Mouse (Mus musculus) hindbrain, embryonic 12.5 days (tissue): ENCODE results near the gene 4930449I24Rik. TPM values are rescaled to one million over a fixed set of nuclear protein-coding genes. Genes with fewer than 3 reads are reported as not detected.
"Not testable (repeated sequence)": the region's sequence is repeated elsewhere in the genome, so short reads cannot be mapped to it uniquely, and the experiment has no call there.

Experiments
- ATAC-seq: fragments of 200-750 bp; cut with Nextera tagmentation; 2 replicates; pipeline ENCODE4 v1.8.0; 2017; ENCODE audit warnings: moderate TSS enrichment; ENCODE audit not compliant: low FRiP score
- H3K27ac ChIP-seq: fragments of 300-500 bp; sonication (generic); 2 replicates; pipeline ENCODE4 v1.5.1; 2016; ENCODE audit warnings: mild to moderate bottlenecking
- H3K27me3 ChIP-seq: fragments of 300-500 bp; sonication (generic); 2 replicates; pipeline ENCODE4 v1.6.1; 2016; ENCODE audit warnings: mild to moderate bottlenecking
- H3K36me3 ChIP-seq: fragments of 300-500 bp; sonication (generic); 2 replicates; pipeline ENCODE4 v1.6.1; 2016; ENCODE audit warnings: mild to moderate bottlenecking
- H3K4me1 ChIP-seq: fragments of 300-500 bp; sonication (generic); 2 replicates; pipeline ENCODE4 v1.6.1; 2016
- H3K4me2 ChIP-seq: fragments of 300-500 bp; sonication (generic); replicated peaks from 2 replicates; pipeline ENCODE4 v1.6.1; 2016; ENCODE audit warnings: mild to moderate bottlenecking
- H3K4me3 ChIP-seq: fragments of 300-500 bp; sonication (generic); 2 replicates; pipeline ENCODE4 v1.5.1; 2016; ENCODE audit warnings: mild to moderate bottlenecking
- H3K9ac ChIP-seq: fragments of 300-500 bp; sonication (generic); 2 replicates; pipeline ENCODE4 v1.6.1; 2016; ENCODE audit warnings: mild to moderate bottlenecking, moderate library complexity
- H3K9me3 ChIP-seq: fragments of 300-500 bp; sonication (generic); replicated peaks from 2 replicates; pipeline ENCODE4 v1.6.1; 2016; ENCODE audit warnings: mild to moderate bottlenecking
- WGBS: fragments of 180-500 bp; shearing (Covaris S2); methylation state at CpG from one replicate; pipeline ENCODE4 v1.1.7; 2016; 5-methylcytosine and 5-hydroxymethylcytosine counted together
- polyA plus RNA-seq: library from polyadenylated mRNA; unstranded; fragments of >200 nt; fragmentation: Nextera tagmentation; extraction: Ambion mirVana; gene quantifications from 2 replicates; pipeline ENCODE4 v1.2.1, GENCODE M21; 2016

The 4930449I24Rik gene
- polyA plus RNA-seq: not detected in 2 replicates

DNA sequence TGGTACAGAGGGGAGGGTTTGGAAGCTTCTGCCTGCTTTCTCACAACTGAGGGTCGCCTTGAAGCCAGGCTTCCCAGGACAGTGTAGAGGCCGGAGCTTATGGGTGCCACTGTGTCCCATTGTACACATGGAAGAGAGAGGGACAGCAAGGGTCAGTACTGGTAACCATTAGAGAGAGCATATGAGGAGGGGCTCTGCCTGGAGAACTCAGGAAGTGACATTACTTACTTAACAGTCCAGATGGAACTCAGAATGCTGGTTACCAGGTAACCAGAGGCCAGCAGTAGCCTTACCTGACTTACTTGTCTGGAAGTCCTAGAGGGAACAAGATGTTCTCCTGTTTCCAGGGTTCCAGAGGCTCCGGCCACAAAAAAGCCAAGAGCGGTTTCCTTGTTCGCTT, at the start of gene 4930449I24Rik:
Gene 4930449I24Rik, plus strand, starts transcription at position 301 of the 400 bp plus-strand sequence.
- no CpG with 5 or more reads among the region's 5 CpGs for WGBS
- H3K27me3 ChIP-seq, H3K27ac ChIP-seq, H3K4me2 ChIP-seq, H3K36me3 ChIP-seq, H3K9ac ChIP-seq, H3K4me1 ChIP-seq, H3K9me3 ChIP-seq, ATAC-seq, H3K4me3 ChIP-seq: not testable (repeated sequence)

DNA sequence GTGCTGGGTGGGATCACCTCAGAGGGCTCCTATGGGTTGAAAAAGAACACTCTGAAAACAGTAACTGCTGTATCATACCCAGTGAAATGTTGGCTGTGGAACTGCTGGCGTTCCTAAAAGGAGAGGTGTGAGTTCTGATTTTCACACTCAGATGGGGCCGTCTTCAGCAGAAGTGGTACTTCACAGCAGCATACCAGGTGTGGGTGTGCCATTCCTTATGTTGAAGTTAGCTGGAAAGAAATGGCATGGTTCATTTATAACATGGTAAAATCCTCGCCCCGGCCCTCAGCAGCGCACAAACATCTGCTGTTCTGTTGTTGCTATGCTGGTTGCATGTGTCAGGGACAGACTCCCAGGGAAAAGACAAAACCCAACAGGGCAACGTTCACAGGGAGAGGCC, 48.6 kb upstream of the 4930449I24Rik start:
- H3K4me1 ChIP-seq: no peaks in the 10 kb centered on the region
- H3K27me3 ChIP-seq: no peaks in the 10 kb centered on the region
- H3K9me3 ChIP-seq: no peaks in the 10 kb centered on the region
- H3K4me2 ChIP-seq: no peak overlapping the region
- no peak overlapping the region for H3K27ac ChIP-seq
- no peak overlapping the region for H3K9ac ChIP-seq
- peaks cover 34% of the 10 kb centered on the region for H3K36me3 ChIP-seq
- WGBS: 91% methylated on average over 6 of the region's 6 CpGs
- no peak overlapping the region for H3K4me3 ChIP-seq
- no peak for ATAC-seq

DNA sequence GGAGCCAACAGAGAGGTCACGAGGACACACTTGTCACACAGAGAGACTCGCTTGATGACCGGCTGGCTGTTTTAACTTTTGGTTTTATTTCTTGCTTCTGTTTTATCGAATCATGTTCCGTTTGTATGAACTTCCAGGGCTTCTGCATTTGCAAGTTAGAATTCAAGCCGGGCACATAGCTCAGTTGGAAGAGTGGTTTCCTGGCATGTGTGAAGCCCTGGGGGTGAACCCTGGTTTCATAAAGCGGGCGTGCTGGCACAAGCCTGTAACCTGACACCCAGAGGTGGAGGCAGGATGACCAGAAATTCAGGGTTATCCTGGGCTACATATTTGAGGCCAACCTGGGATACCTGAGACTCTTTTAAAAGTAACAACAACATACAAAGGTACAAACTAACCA, 40.6 kb upstream of the 4930449I24Rik start:
- no peaks in the 10 kb centered on the region for H3K4me1 ChIP-seq
- H3K4me2 ChIP-seq: no peak overlapping the region
- no peaks in the 10 kb centered on the region for H3K9me3 ChIP-seq
- WGBS: 78% methylated on average over 8 of the region's 8 CpGs
- no peak overlapping the region for H3K9ac ChIP-seq
- H3K27ac ChIP-seq: no peak overlapping the region
- no peak for ATAC-seq
- no peak overlapping the region for H3K4me3 ChIP-seq
- peaks cover 25% of the 10 kb centered on the region for H3K36me3 ChIP-seq
- no peaks in the 10 kb centered on the region for H3K27me3 ChIP-seq

DNA sequence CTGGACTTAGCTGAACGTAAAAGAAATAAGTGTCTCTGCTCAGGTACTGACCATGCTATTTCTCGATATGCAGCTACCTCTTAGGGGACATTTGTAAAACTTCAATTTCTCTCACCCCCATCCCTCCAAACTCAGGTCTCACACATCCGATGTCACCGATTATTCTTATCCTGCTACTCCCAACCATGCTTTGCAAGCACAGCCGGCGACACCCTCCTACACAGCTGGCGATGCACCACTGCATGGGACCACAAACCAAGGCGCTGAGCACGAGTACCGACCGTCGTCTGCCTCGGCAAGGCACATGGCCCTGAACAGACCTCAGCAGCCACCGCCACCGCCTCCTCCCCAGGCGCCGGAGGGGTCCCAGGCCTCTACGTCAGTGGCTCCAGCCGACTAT, 35.5 kb upstream of the 4930449I24Rik start:
- 96% methylated on average over 19 of the region's 19 CpGs for WGBS
- Histone ChIP-seq H3K36me3 (peaks cover 32% of the 10 kb centered on the region), H3K9me3 (no peaks in the 10 kb centered on the region), H3K27ac (no peak overlapping the region), H3K4me2 (no peak overlapping the region), H3K9ac (no peak overlapping the region), H3K4me3 (no peak overlapping the region), H3K4me1 (no peaks in the 10 kb centered on the region), H3K27me3 (no peaks in the 10 kb centered on the region)
- no peak for ATAC-seq

DNA sequence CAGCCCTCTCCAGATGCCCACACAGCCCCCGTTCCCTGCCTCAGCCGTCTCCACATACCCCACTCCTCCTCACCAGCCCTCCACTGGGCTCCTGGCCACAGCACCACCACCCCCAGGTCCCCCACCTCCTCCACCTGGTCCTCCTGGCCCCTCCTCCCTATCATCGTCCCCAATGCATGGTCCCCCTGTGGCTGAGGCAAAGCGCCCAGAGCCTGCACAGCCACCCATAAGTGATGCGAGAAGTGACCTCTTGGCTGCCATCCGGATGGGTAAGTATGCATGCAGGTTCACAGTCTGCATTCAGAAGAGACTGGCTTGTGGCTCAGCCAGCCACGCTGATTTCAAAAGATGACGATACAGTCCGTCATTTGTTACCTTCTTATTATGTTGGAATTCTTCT, 33.9 kb upstream of the 4930449I24Rik start:
- Histone ChIP-seq H3K36me3 (peaks cover 32% of the 10 kb centered on the region), H3K27me3 (no peaks in the 10 kb centered on the region), H3K4me3 (no peak overlapping the region), H3K4me2 (no peak overlapping the region), H3K9ac (no peak overlapping the region), H3K4me1 (no peaks in the 10 kb centered on the region), H3K27ac (no peak overlapping the region), H3K9me3 (no peaks in the 10 kb centered on the region)
- 88% methylated on average over 9 of the region's 9 CpGs for WGBS
- ATAC-seq: no peak

DNA sequence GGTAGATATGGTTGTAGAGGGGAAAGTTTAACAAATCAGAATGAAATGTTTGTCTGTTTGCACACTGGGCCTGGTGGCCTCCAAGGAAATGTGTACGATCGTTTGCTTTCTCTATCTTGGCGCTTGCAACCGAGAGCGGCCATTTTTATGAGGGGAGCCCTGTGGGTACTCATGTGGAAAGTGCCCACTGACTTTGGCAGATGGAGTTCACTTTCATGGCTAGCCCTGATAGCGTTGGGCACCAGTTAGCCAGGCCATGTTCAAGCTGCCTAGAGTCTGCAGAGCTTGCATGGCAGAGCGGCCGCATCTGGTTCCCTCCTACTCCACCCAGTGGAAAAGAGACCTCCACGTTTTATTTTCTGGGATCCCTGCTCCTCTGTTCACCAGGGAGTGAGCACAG, 31.4 kb upstream of the 4930449I24Rik start:
- no peak overlapping the region for H3K9ac ChIP-seq
- no peak for ATAC-seq
- no peak overlapping the region for H3K4me2 ChIP-seq
- H3K36me3 ChIP-seq: peaks cover 32% of the 10 kb centered on the region
- no peaks in the 10 kb centered on the region for H3K9me3 ChIP-seq
- H3K27ac ChIP-seq: no peak overlapping the region
- no peak overlapping the region for H3K4me3 ChIP-seq
- H3K4me1 ChIP-seq: no peaks in the 10 kb centered on the region
- no peaks in the 10 kb centered on the region for H3K27me3 ChIP-seq
- 89% methylated on average over 9 of the region's 9 CpGs for WGBS

DNA sequence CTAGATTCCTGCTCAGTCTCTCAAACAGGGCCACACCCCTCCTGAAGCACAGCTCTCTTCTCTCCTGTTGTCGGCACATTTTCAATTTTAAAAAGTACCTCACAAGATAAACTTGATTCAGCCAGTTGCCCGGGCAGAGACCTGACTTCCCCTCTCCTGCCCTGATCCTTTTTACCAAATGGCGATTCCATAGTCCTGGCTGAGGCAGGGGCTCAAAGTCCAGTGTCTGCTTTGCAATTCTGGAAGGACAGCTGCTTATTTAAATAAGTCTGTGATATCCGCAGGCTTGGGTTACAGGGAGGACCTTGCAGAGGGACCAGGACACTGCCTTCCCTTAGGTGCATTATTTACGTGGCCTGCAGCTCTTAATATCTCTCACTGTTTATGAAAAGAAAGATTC, 30.9 kb upstream of the 4930449I24Rik start:
- Histone ChIP-seq H3K27me3 (no peaks in the 10 kb centered on the region), H3K36me3 (peaks cover 32% of the 10 kb centered on the region), H3K9me3 (no peaks in the 10 kb centered on the region), H3K4me3 (no peak overlapping the region), H3K9ac (no peak overlapping the region), H3K4me1 (no peaks in the 10 kb centered on the region), H3K27ac (no peak overlapping the region), H3K4me2 (no peak overlapping the region)
- 89% methylated on average over 5 of the region's 5 CpGs for WGBS
- no peak for ATAC-seq

DNA sequence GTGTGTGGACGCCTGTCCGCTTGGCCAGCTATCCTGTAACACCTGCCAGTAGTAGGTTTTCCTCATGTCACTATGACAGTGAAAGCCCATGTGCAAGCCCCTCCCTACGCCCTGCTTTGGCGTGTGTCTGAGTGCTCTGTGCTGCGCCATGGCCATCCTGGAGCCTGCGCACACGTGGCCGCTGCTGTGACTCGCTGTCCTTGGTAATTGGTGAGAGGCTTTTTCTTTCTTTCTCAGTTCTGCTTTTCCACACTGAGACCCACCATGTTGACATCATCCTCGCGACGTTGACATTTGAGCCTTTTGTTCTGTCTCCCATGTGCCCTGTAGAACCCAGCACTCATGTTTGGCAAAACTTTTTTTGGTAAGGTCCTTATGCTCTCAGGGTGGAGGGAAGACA, 30.4 kb upstream of the 4930449I24Rik start:
- H3K9ac ChIP-seq: no peak overlapping the region
- H3K27me3 ChIP-seq: no peaks in the 10 kb centered on the region
- H3K4me2 ChIP-seq: no peak overlapping the region
- ATAC-seq: no peak
- H3K9me3 ChIP-seq: no peaks in the 10 kb centered on the region
- WGBS: 95% methylated on average over 12 of the region's 12 CpGs
- H3K4me1 ChIP-seq: no peaks in the 10 kb centered on the region
- no peak overlapping the region for H3K27ac ChIP-seq
- no peak overlapping the region for H3K4me3 ChIP-seq
- peaks cover 31% of the 10 kb centered on the region for H3K36me3 ChIP-seq

DNA sequence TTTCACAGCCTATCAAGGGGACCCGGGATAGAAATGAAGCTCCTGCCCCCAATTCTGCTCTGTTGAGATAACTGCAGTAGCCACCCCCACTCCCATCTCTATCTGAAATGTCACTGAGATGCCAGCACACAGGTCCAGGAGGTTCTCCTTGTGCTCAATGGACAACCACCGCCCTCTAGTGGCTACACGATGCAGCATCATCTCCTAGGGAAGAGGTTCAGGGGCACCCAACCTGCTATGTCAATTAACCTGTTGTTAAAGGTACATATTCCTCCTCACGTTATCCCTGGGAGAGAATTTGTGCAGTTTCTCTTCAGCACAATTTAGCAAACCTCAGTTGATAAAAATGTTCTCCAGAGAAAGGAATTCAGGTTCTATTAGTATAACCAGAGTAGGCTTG, 22.6 kb upstream of the 4930449I24Rik start:
- ATAC-seq, H3K4me2 ChIP-seq, H3K4me3 ChIP-seq, H3K9ac ChIP-seq, H3K4me1 ChIP-seq, H3K27me3 ChIP-seq, H3K27ac ChIP-seq, H3K36me3 ChIP-seq, H3K9me3 ChIP-seq: not testable (repeated sequence)
- 11% methylated on average over 4 of the region's 4 CpGs for WGBS

DNA sequence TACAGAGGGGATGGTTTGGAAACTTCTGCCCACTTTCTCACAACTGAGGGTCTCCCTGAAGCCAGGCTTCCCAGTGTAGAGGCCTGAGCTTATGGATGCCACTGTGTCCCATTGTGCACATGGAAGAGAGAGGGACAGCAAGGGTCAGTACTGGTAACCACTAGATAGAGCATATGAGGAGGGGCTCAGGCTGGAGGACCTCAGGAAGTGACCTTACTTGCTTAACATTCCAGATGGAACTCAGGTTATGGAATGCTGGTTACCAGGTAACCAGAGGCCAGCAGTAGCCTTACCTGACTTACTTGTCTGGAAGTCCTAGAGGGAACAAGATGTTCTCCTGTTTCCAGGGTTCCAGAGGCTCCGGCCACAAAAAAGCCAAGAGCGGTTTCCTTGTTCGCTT, 20.5 kb upstream of the 4930449I24Rik start, which contains the start of gene Gm6408:
Gene Gm6408, plus strand, starts transcription at position 301 of the 400 bp plus-strand sequence.
- not testable (repeated sequence) for H3K27me3 ChIP-seq, H3K4me3 ChIP-seq, ATAC-seq, H3K36me3 ChIP-seq, H3K27ac ChIP-seq, H3K9me3 ChIP-seq, H3K4me1 ChIP-seq, H3K4me2 ChIP-seq, H3K9ac ChIP-seq
- 83% methylated on average over 3 of the region's 3 CpGs for WGBS

DNA sequence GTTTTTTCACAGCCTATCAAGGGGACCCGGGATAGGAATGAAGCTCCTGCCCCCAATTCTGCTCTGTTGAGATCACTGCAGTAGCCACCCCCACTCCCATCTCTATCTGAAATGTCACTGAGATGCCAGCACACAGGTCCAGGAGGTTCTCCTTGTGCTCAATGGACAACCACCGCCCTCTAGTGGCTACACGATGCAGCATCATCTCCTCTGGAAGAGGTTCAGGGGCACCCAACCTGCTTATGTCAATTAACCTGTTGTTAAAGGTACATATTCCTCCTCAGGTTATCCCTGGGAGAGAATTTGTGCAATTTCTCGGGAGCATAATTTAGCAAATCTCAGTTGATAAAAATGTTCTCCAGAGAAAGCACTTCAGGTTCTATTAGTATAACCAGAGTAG, 13.2 kb upstream of the 4930449I24Rik start:
- not testable (repeated sequence) for H3K9me3 ChIP-seq, H3K27me3 ChIP-seq, H3K4me1 ChIP-seq, H3K36me3 ChIP-seq, ATAC-seq, H3K4me3 ChIP-seq, H3K4me2 ChIP-seq, H3K27ac ChIP-seq, H3K9ac ChIP-seq
- 13% methylated on average over 3 of the region's 4 CpGs for WGBS

DNA sequence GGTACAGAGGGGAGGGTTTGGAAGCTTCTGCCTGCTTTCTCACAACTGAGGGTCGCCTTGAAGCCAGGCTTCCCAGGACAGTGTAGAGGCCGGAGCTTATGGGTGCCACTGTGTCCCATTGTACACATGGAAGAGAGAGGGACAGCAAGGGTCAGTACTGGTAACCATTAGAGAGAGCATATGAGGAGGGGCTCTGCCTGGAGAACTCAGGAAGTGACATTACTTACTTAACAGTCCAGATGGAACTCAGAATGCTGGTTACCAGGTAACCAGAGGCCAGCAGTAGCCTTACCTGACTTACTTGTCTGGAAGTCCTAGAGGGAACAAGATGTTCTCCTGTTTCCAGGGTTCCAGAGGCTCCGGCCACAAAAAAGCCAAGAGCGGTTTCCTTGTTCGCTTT, 11.1 kb upstream of the 4930449I24Rik start, which contains the start of gene Gm6370:
Gene Gm6370, plus strand, starts transcription at position 301 of the 400 bp plus-strand sequence.
- ATAC-seq, H3K4me2 ChIP-seq, H3K9me3 ChIP-seq, H3K4me3 ChIP-seq, H3K27me3 ChIP-seq, H3K27ac ChIP-seq, H3K9ac ChIP-seq, H3K4me1 ChIP-seq, H3K36me3 ChIP-seq: not testable (repeated sequence)
- WGBS: no CpG with 5 or more reads among the region's 5 CpGs

DNA sequence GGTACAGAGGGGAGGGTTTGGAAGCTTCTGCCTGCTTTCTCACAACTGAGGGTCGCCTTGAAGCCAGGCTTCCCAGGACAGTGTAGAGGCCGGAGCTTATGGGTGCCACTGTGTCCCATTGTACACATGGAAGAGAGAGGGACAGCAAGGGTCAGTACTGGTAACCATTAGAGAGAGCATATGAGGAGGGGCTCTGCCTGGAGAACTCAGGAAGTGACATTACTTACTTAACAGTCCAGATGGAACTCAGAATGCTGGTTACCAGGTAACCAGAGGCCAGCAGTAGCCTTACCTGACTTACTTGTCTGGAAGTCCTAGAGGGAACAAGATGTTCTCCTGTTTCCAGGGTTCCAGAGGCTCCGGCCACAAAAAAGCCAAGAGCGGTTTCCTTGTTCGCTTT, 11.6 kb downstream of the 4930449I24Rik start, which contains the start of gene Gm3402:
Gene Gm3402, plus strand, starts transcription at position 301 of the 400 bp plus-strand sequence.
- not testable (repeated sequence) for H3K27ac ChIP-seq, H3K36me3 ChIP-seq, H3K4me2 ChIP-seq, H3K4me1 ChIP-seq, H3K9me3 ChIP-seq, H3K27me3 ChIP-seq, ATAC-seq, H3K4me3 ChIP-seq, H3K9ac ChIP-seq
- 57% methylated on average over 1 of the region's 5 CpGs for WGBS
